Mouse (Mus musculus) intestine, embryonic 16.5 days (tissue): ENCODE data around the gene Fbxw21. TPM values are rescaled to one million over a fixed set of nuclear protein-coding genes. Genes with fewer than 3 reads are reported as not detected.

Source experiments
- polyA plus RNA-seq: library from polyadenylated mRNA; unstranded; fragments of >200 nt; fragmentation: Nextera tagmentation; extraction: Ambion mirVana; gene quantifications from 2 replicates; pipeline ENCODE4 v1.2.1, GENCODE M21; 2015

Gene Fbxw21
- polyA plus RNA-seq, 1 experiment from 2014 or later = not detected

Other genes with a start within 250 kb of the Fbxw21 start
- gene Tmem89, start 247.4 kb downstream of the Fbxw21 start, polyA plus RNA-seq = 0.18 TPM in 1 of 2 replicates, not detected in the other
- gene Uqcrc1, start 225.4 kb downstream of the Fbxw21 start, polyA plus RNA-seq = 730 and 748 TPM in 2 replicates
- gene Col7a1, start 208.5 kb downstream of the Fbxw21 start, polyA plus RNA-seq = 0.99 and 1.2 TPM in 2 replicates
- not detected in 2 replicates for gene Ucn2, start 176.0 kb downstream of the Fbxw21 start, polyA plus RNA-seq
- gene Pfkfb4, start 170.3 kb downstream of the Fbxw21 start, polyA plus RNA-seq = 15.1 and 21.7 TPM in 2 replicates
- gene Shisa5, start 123.5 kb downstream of the Fbxw21 start, polyA plus RNA-seq = 162 and 184 TPM in 2 replicates
- 13.0 and 14.4 TPM in 2 replicates for gene Trex1, start 102.3 kb downstream of the Fbxw21 start, polyA plus RNA-seq
- 18.4 and 21.5 TPM in 2 replicates for gene Atrip, start 87.9 kb downstream of the Fbxw21 start, polyA plus RNA-seq
- gene Ccdc51, start 79.5 kb downstream of the Fbxw21 start, polyA plus RNA-seq = 20.0 and 20.2 TPM in 2 replicates
- 597 and 612 TPM in 2 replicates for gene Tma7, start 79.5 kb downstream of the Fbxw21 start, polyA plus RNA-seq
- gene Plxnb1, start 66.7 kb downstream of the Fbxw21 start, polyA plus RNA-seq = 4.7 and 5.2 TPM in 2 replicates
- gene Fbxw13, start 33.9 kb upstream of the Fbxw21 start, polyA plus RNA-seq = not detected in 2 replicates
- not detected in 2 replicates for gene Fbxw20, start 72.7 kb upstream of the Fbxw21 start, polyA plus RNA-seq
- not detected in 2 replicates for gene Fbxw14, start 125.6 kb upstream of the Fbxw21 start, polyA plus RNA-seq
- gene Fbxw28, start 177.6 kb upstream of the Fbxw21 start, polyA plus RNA-seq = not detected in 2 replicates
- not detected in 2 replicates for gene Fbxw22, start 242.3 kb upstream of the Fbxw21 start, polyA plus RNA-seq